Mouse (Mus musculus) CH12.LX (cell line): Measurements from ENCODE around the gene 1500011B03Rik. TPM values are rescaled to one million over a fixed set of nuclear protein-coding genes. Genes with fewer than 3 reads are reported as not detected.

Source experiments
- DNase-seq: peaks from one replicate; pipeline ENCODE4 v3.0.0-alpha.2; 2013; ENCODE audit errors: extremely low read depth
- H3K27ac ChIP-seq: 2 replicates; pipeline ENCODE4 v1.5.1; 2012; ENCODE audit warnings: low read depth, mild to moderate bottlenecking, control low read depth, moderate library complexity; ENCODE audit not compliant: insufficient read depth
- H3K27me3 ChIP-seq: replicated peaks from 2 replicates; pipeline ENCODE3; 2012; ENCODE audit warnings: inconsistent platforms
- H3K36me3 ChIP-seq, 2 experiments: replicated peaks in 1 of 2; 2 replicates each; pipeline versions ENCODE3 to v1.6.1; 2012; ENCODE audit warnings: inconsistent platforms in 1 of 2, low read length in 1 of 2, mild to moderate bottlenecking in 1 of 2, mixed read lengths in 1 of 2, moderate library complexity in 1 of 2; ENCODE audit not compliant: control insufficient read depth in 1 of 2, insufficient read depth in 1 of 2
- H3K4me1 ChIP-seq, 2 experiments: 2 replicates each; pipeline ENCODE4 v1.6.1; 2012; ENCODE audit warnings: inconsistent platforms in 1 of 2, moderate library complexity in 1 of 2; ENCODE audit not compliant: insufficient read depth in 2 of 2, control insufficient read depth in 1 of 2
- H3K4me2 ChIP-seq: 2 replicates; pipeline ENCODE4 v1.6.1; 2012; ENCODE audit warnings: low read depth, mild to moderate bottlenecking, control low read depth; ENCODE audit not compliant: poor library complexity, insufficient read depth, severe bottlenecking
- H3K4me3 ChIP-seq, 3 experiments: fragments of 150-350 bp in 1 of 3; sonication (generic) in 1 of 3; replicated peaks in 1 of 3; 2 replicates each; pipeline versions ENCODE3 to v1.5.1; 2011 to 2012; ENCODE audit warnings: low read depth in 2 of 3, low read length in 2 of 3, mild to moderate bottlenecking in 2 of 3, moderate library complexity in 2 of 3, control low read depth in 1 of 3, improper control_type of control experiment in 1 of 3, inconsistent platforms in 1 of 3, mixed read lengths in 1 of 3; ENCODE audit not compliant: poor library complexity in 1 of 3
- H3K79me2 ChIP-seq: replicated peaks from 2 replicates; pipeline ENCODE4 v1.6.1; 2012; ENCODE audit warnings: mild to moderate bottlenecking, moderate library complexity; ENCODE audit not compliant: control insufficient read depth, poor library complexity, insufficient read depth, severe bottlenecking; ENCODE audit errors: extremely low read depth
- H3K9ac ChIP-seq: 2 replicates; pipeline ENCODE4 v1.6.1; 2012; ENCODE audit warnings: low read depth, mild to moderate bottlenecking, control low read depth, moderate library complexity; ENCODE audit not compliant: insufficient read depth
- H3K9me3 ChIP-seq: replicated peaks from 2 replicates; pipeline ENCODE3; 2012; ENCODE audit warnings: low read length, inconsistent platforms, mixed read lengths
- BHLHE40 ChIP-seq: IDR thresholded peaks from 2 replicates; pipeline ENCODE4 v1.6.1; 2011; ENCODE audit warnings: mild to moderate bottlenecking, low read depth, low read length, improper control_type of control experiment
- CHD1 ChIP-seq: IDR thresholded peaks from 2 replicates; pipeline ENCODE4 v1.6.1; 2012; ENCODE audit warnings: low read depth, low read length, improper control_type of control experiment, inconsistent platforms
- CHD2 ChIP-seq: IDR thresholded peaks from 2 replicates; pipeline ENCODE4 v1.6.1; 2011; ENCODE audit warnings: low read length, improper control_type of control experiment
- CTCF ChIP-seq, 2 experiments: IDR thresholded peaks in 1 of 2; conservative IDR thresholded peaks in 1 of 2; 2 replicates each; pipeline ENCODE4 v1.5.1; 2011 to 2012; ENCODE audit warnings: low read depth in 2 of 2, low read length in 2 of 2, improper control_type of control experiment in 1 of 2, inconsistent platforms in 1 of 2, mild to moderate bottlenecking in 1 of 2, moderate library complexity in 1 of 2
- E2F4 ChIP-seq: IDR thresholded peaks from 2 replicates; pipeline ENCODE4 v1.6.1; 2011; ENCODE audit warnings: low read depth, low read length, improper control_type of control experiment; ENCODE audit not compliant: insufficient replicate concordance
- EP300 ChIP-seq: IDR thresholded peaks from 2 replicates; pipeline ENCODE4 v1.6.1; 2011; ENCODE audit warnings: low read length, improper control_type of control experiment
- ETS1 ChIP-seq: conservative IDR thresholded peaks from 2 replicates; pipeline ENCODE4 v1.6.1; 2012; ENCODE audit warnings: low read depth, mild to moderate bottlenecking, inconsistent platforms, low read length, improper control_type of control experiment, moderate library complexity
- HCFC1 ChIP-seq: IDR thresholded peaks from 2 replicates; pipeline ENCODE4 v1.6.1; 2012; ENCODE audit warnings: low read depth, mild to moderate bottlenecking, inconsistent platforms, low read length, improper control_type of control experiment
- IRF4 ChIP-seq: IDR thresholded peaks from 2 replicates; pipeline ENCODE4 v1.6.1; 2014; ENCODE audit warnings: low read depth, mild to moderate bottlenecking, inconsistent platforms, low read length, improper control_type of control experiment
- JUN ChIP-seq: IDR thresholded peaks from 2 replicates; pipeline ENCODE4 v1.6.1; 2011; ENCODE audit warnings: low read depth, mild to moderate bottlenecking, low read length, improper control_type of control experiment, moderate library complexity; ENCODE audit not compliant: insufficient read depth
- KAT2A ChIP-seq: IDR thresholded peaks from 2 replicates; pipeline ENCODE4 v1.6.1; 2012; ENCODE audit warnings: low read length, improper control_type of control experiment, inconsistent platforms; ENCODE audit not compliant: insufficient replicate concordance
- MAFK ChIP-seq: IDR thresholded peaks from 2 replicates; pipeline ENCODE4 v1.6.1; 2011; ENCODE audit warnings: low read length, improper control_type of control experiment; ENCODE audit not compliant: insufficient replicate concordance
- MEF2A ChIP-seq: IDR thresholded peaks from 2 replicates; pipeline ENCODE4 v1.6.1; 2014; ENCODE audit warnings: low read depth, mild to moderate bottlenecking, inconsistent platforms, low read length, improper control_type of control experiment, borderline replicate concordance
- MXI1 ChIP-seq: IDR thresholded peaks from 2 replicates; pipeline ENCODE4 v1.6.1; 2011; ENCODE audit warnings: mild to moderate bottlenecking, low read depth, low read length, improper control_type of control experiment
- NELFE ChIP-seq: IDR thresholded peaks from 2 replicates; pipeline ENCODE4 v1.6.1; 2011; ENCODE audit warnings: low read depth, low read length, improper control_type of control experiment
- NRF1 ChIP-seq: IDR thresholded peaks from 2 replicates; pipeline ENCODE4 v1.6.1; 2014; ENCODE audit warnings: low read depth, mild to moderate bottlenecking, inconsistent platforms, low read length, improper control_type of control experiment, moderate library complexity
- PAX5 ChIP-seq: IDR thresholded peaks from 2 replicates; pipeline ENCODE4 v1.6.1; 2012; ENCODE audit warnings: low read length, inconsistent platforms, mixed read lengths
- POLR2A ChIP-seq: IDR thresholded peaks from 2 replicates; pipeline ENCODE4 v1.6.1; 2011; ENCODE audit warnings: low read depth, mild to moderate bottlenecking, improper control_type of control experiment, low read length
- SIN3A ChIP-seq: IDR thresholded peaks from 2 replicates; pipeline ENCODE4 v1.6.1; 2012; ENCODE audit warnings: low read length, improper control_type of control experiment, inconsistent platforms
- SMC3 ChIP-seq: IDR thresholded peaks from 2 replicates; pipeline ENCODE4 v1.6.1; 2011; ENCODE audit warnings: low read depth, low read length, improper control_type of control experiment
- TBP ChIP-seq: conservative IDR thresholded peaks from 2 replicates; pipeline ENCODE4 v1.6.1; 2011; ENCODE audit warnings: low read depth, low read length, improper control_type of control experiment
- TCF12 ChIP-seq: IDR thresholded peaks from 2 replicates; pipeline ENCODE4 v1.6.1; 2014; ENCODE audit warnings: low read depth, mild to moderate bottlenecking, inconsistent platforms, low read length, improper control_type of control experiment
- UBTF ChIP-seq: IDR thresholded peaks from 2 replicates; pipeline ENCODE4 v1.6.1; 2012; ENCODE audit warnings: low read depth, mild to moderate bottlenecking, inconsistent platforms, low read length, improper control_type of control experiment, moderate library complexity
- USF2 ChIP-seq: conservative IDR thresholded peaks from 2 replicates; pipeline ENCODE4 v1.6.1; 2011; ENCODE audit warnings: low read depth, low read length, improper control_type of control experiment
- ZC3H11A ChIP-seq: IDR thresholded peaks from 2 replicates; pipeline ENCODE4 v1.6.1; 2012; ENCODE audit warnings: low read depth, mild to moderate bottlenecking, inconsistent platforms, low read length, improper control_type of control experiment
- ZKSCAN1 ChIP-seq: IDR thresholded peaks from 2 replicates; pipeline ENCODE4 v1.6.1; 2012; ENCODE audit warnings: low read depth, inconsistent platforms, low read length, improper control_type of control experiment, borderline replicate concordance
- ZNF384 ChIP-seq: IDR thresholded peaks from 2 replicates; pipeline ENCODE4 v1.6.1; 2012; ENCODE audit warnings: low read depth, low read length, improper control_type of control experiment, inconsistent platforms
- dilution Hi-C: fragments of 300-500 bp; cut with MboI; formaldehyde crosslinking; loops from 2 replicates; pipeline ENCODE4 v1.14.3; 2020; ENCODE audit warnings: low sequenced_read_pairs; ENCODE audit not compliant: extremely low pct_unique_long_range_greater_than_20kb, extremely low pct_ligation_motif_present
- in situ Hi-C: fragments of 300-500 bp; cut with MboI; formaldehyde crosslinking; loops from 3 replicates; pipeline ENCODE4 v1.14.3; 2019; ENCODE audit warnings: low sequenced_read_pairs, low pct_ligation_motif_present, low pct_unique_long_range_greater_than_20kb, mixed read lengths
- polyA plus RNA-seq: library from polyadenylated mRNA; unstranded; fragments of >175 nt; gene quantifications from 2 replicates; pipeline ENCODE4 v1.2.1, GENCODE M21; 2012; ENCODE audit warnings: low read depth; ENCODE audit not compliant: insufficient read length
- total RNA-seq, 2 experiments: library from RNA; depleted of rRNA; stranded (reverse); fragments of 300-350 nt in 1 of 2; fragments of >200 nt in 1 of 2; gene quantifications; 2 replicates each; pipeline ENCODE4 v1.2.3; 2012 to 2014

1500011B03Rik gene
- total and polyA plus RNA-seq, 3 experiments: 15.5 to 39.1 (median 31.4) TPM

GRCm38 (mm10) chr5:114775056-114775979, 48.0 kb downstream of the 1500011B03Rik start, which contains the start of gene Git2:
Gene Git2, minus strand, starts transcription at chr5:114775517.
- H3K79me2 ChIP-seq: peaks cover 55% of the 10 kb centered on the region
- H3K4me1 ChIP-seq: peaks cover 14 to 60% of the 10 kb centered on the region in 2 experiments
- TF ChIP-seq NELFE (no peak; the same call in 1 of the 2 replicates), JUN (no peak), ZKSCAN1 (no peak), UBTF (no peak; the same call in 1 of the 2 replicates), NRF1 (peak; percentile 70), POLR2A (no peak), EP300 (no peak), HCFC1 (no peak), ZNF384 (peak; percentile 92), CHD1 (no peak; the same call in 1 of the 2 replicates)
- peak within 1 kb of the TSS; percentile 69 for H3K4me2 ChIP-seq
- DNase-seq: peak; percentile 40
- H3K36me3 ChIP-seq: peaks cover 0 to 16% of the 10 kb centered on the region in 2 experiments
- H3K4me3 ChIP-seq: peak within 1 kb of the TSS; percentile 85 to 99 (median 91)
- dilution Hi-C loops (no loop called here), in situ Hi-C loops (no loop called here)
- peak within 1 kb of the TSS; percentile 29; the same call in 1 of the 2 replicates for H3K27ac ChIP-seq
- H3K27me3 ChIP-seq: no peaks in the 10 kb centered on the region
- H3K9me3 ChIP-seq: no peaks in the 10 kb centered on the region
- H3K9ac ChIP-seq: peak within 1 kb of the TSS; percentile 91

GRCm38 (mm10) chr5:114774403-114775051, 48.7 kb downstream of the 1500011B03Rik start, which contains the start of gene Ankrd13a:
Gene Ankrd13a, plus strand, starts transcription at chr5:114774677.
- H3K79me2 ChIP-seq: peaks cover 61% of the 10 kb centered on the region
- H3K36me3 ChIP-seq: peaks cover 6 to 22% of the 10 kb centered on the region in 2 experiments
- in situ Hi-C loops: no loop called here
- peak within 1 kb of the TSS; percentile 96 for H3K4me2 ChIP-seq
- peaks cover 10 to 57% of the 10 kb centered on the region in 2 experiments for H3K4me1 ChIP-seq
- DNase-seq: peak; percentile 85
- H3K9me3 ChIP-seq: no peaks in the 10 kb centered on the region
- H3K9ac ChIP-seq: peak within 1 kb of the TSS; percentile 91
- H3K27me3 ChIP-seq: no peaks in the 10 kb centered on the region
- H3K27ac ChIP-seq: peak within 1 kb of the TSS; percentile 61
- peak within 1 kb of the TSS; percentile 85 to 99 (median 91) for H3K4me3 ChIP-seq
- dilution Hi-C loops: no loop called here
- TF ChIP-seq CHD2: no peak
- TF ChIP-seq CHD1: peak; percentile 99
- peak; percentile 84 for TF ChIP-seq HCFC1
- peak; percentile 80 for TF ChIP-seq SIN3A
- no peak for TF ChIP-seq MEF2A
- peak; percentile 69 for TF ChIP-seq NRF1
- no peak for TF ChIP-seq MAFK
- no peak for TF ChIP-seq CTCF (conservative IDR thresholded peaks at IDR 0.05 in 1 of 2, IDR thresholded peaks at IDR 0.05 in 1 of 2; ENCODE audit: low read depth in 2 of 2, low read length in 2 of 2)
- no peak for TF ChIP-seq USF2
- peak; percentile 60; the same call in 1 of the 2 replicates for TF ChIP-seq MXI1
- TF ChIP-seq PAX5: no peak
- TF ChIP-seq IRF4: no peak; the same call in 1 of the 2 replicates
- TF ChIP-seq SMC3: no peak
- TF ChIP-seq TCF12: peak; percentile 78
- TF ChIP-seq EP300: no peak
- peak; percentile 30; the same call in 1 of the 2 replicates for TF ChIP-seq TBP
- no peak for TF ChIP-seq ZNF384
- peak; percentile 78; the same call in 1 of the 2 replicates for TF ChIP-seq KAT2A
- no peak for TF ChIP-seq ZC3H11A
- peak; percentile 16; the same call in 1 of the 2 replicates for TF ChIP-seq BHLHE40
- no peak for TF ChIP-seq E2F4
- TF ChIP-seq ZKSCAN1: no peak
- TF ChIP-seq UBTF: peak; percentile 71
- TF ChIP-seq ETS1: no peak
- TF ChIP-seq JUN: no peak
